Mouse (Mus musculus) heart, postnatal 36 days (tissue): ENCODE data around the gene Bag2. TPM values are rescaled to one million over a fixed set of nuclear protein-coding genes. Genes with fewer than 3 reads are reported as not detected.

Experiments
- DNase-seq, 2 experiments: peaks; one replicate each; pipeline ENCODE4 v3.0.0; 2021 to 2022
- intact Hi-C: fragments of 180-260 bp; cut with DNase I; formaldehyde crosslinking; loops from one replicate; pipeline ENCODE4 v1.15.1; 2025
- total RNA-seq, 2 experiments: library from RNA; stranded (reverse); gene quantifications; 2 replicates each; pipeline ENCODE4 v1.2.3; 2021

Bag2 gene
- total RNA-seq, 2 experiments from 2014 or later = 32.7 to 33.2 TPM

- no peak for DNase-seq
- intact Hi-C loops = no loop called here
These were observed 48.0 kb downstream of the Bag2 start for GRCm38 (mm10) chr1:33709615-33710014.

- no peak for DNase-seq
- intact Hi-C loops = no loop called here
These were observed 56.4 kb downstream of the Bag2 start for GRCm38 (mm10) chr1:33701244-33701643.

GRCm38 (mm10) chr1:33696016-33696415 lies 61.6 kb downstream of the Bag2 start:
- intact Hi-C loops = no loop called here
- DNase-seq = no peak

Other genes with a start within 250 kb of the Bag2 start
- gene Prim2, start 88.0 kb downstream of the Bag2 start, total RNA-seq = 1 to 10 TPM; 2.4 TPM
- 1 to 10 TPM; 6.2 to 6.3 TPM for gene Rab23, start 37.9 kb downstream of the Bag2 start, total RNA-seq
- gene Zfp451, start 56.8 kb upstream of the Bag2 start, total RNA-seq = 10 to 100 TPM; 13.5 to 16.2 TPM
- gene Bend6, start 150.0 kb upstream of the Bag2 start, total RNA-seq = 1 to 10 TPM; 2.1 to 2.2 TPM
- 100 to 1,000 TPM; 392 to 396 TPM for gene Dst, start 150.4 kb upstream of the Bag2 start, total RNA-seq